Comparison of ENCODE assay signal across 16 mouse cellular contexts in genomic region chr11:33607784-33608183, GRCm38 (mm10). TPM values are rescaled to one million over a fixed set of nuclear protein-coding genes. Genes with fewer than 3 reads are reported as not detected.
DNase-seq lines count a peak whose midpoint lies in the region; ATAC-seq lines count a peak whose summit lies in the region.
"Had no signal": no experiment of that assay in that cellular context is flagged by ENCODE, and none has a peak within 500 bp of the region (broad histone marks: within the 10 kb centered on the region; RNA-seq: fewer than 3 reads in every experiment).

No protein-coding gene starts in this region.

- H3K4me2 ChIP-seq in kidney, embryonic 14.5 days (replicated peaks; ENCODE audit: low read depth, low read length) = no peak overlapping the region
- H3K4me2 ChIP-seq in embryonic facial prominence, embryonic 11.5 days (ENCODE audit: low read depth, low read length) = no peak overlapping the region
- H3K4me2 ChIP-seq: heart, embryonic 13.5 days; midbrain, embryonic 15.5 days had no signal

- no peaks in the 10 kb centered on the region for H3K27me3 ChIP-seq in kidney, embryonic 14.5 days (ENCODE audit: control insufficient read depth, insufficient read depth, low read length)
- no peaks in the 10 kb centered on the region for H3K27me3 ChIP-seq in embryonic facial prominence, embryonic 11.5 days (ENCODE audit: control insufficient read depth, insufficient read depth, low read length)
- H3K27me3 ChIP-seq: midbrain, embryonic 15.5 days had no signal

- H3K9me3 ChIP-seq in kidney, embryonic 14.5 days (ENCODE audit: control insufficient read depth, low read length) = no peaks in the 10 kb centered on the region
- no peaks in the 10 kb centered on the region for H3K9me3 ChIP-seq in embryonic facial prominence, embryonic 11.5 days (replicated peaks; ENCODE audit: control insufficient read depth, low read length)
- H3K9me3 ChIP-seq: heart, embryonic 13.5 days; midbrain, embryonic 15.5 days had no signal

- no peak for DNase-seq in kidney, postnatal 14 days
- peak; percentile 49 for DNase-seq in ZHBTc4 (ENCODE audit: low read depth, low spot score)
- DNase-seq in embryonic facial prominence, embryonic 11.5 days (ENCODE audit: low spot score) = peak; percentile 15
- peak; percentile 74 for DNase-seq in mesoderm, embryonic 11.5 days (ENCODE audit: low read depth, low spot score)
- DNase-seq in urinary bladder, postnatal 10 days (ENCODE audit: low spot score) = no peak
- DNase-seq in spleen, adult 12 weeks (ENCODE audit: low spot score) = no peak
- DNase-seq in ovary, adult 18-20 months (ENCODE audit: low spot score) = no peak
- DNase-seq: cerebellum, adult 2 months; lung, adult 2 months; right cerebral cortex, postnatal 4 days had no signal

- no peak overlapping the region for H3K9ac ChIP-seq in kidney, embryonic 14.5 days (ENCODE audit: low read depth, low read length)
- H3K9ac ChIP-seq in embryonic facial prominence, embryonic 11.5 days (replicated peaks; ENCODE audit: low read length) = no peak overlapping the region
- H3K9ac ChIP-seq: heart, embryonic 13.5 days; midbrain, embryonic 15.5 days had no signal

- WGBS in kidney, embryonic 14.5 days = 6% methylated on average over 3 of the region's 3 CpGs
- WGBS in embryonic facial prominence, embryonic 11.5 days = 12% methylated on average over 3 of the region's 3 CpGs

- H3K4me3 ChIP-seq in kidney, embryonic 14.5 days (ENCODE audit: low read length) = no peak overlapping the region
- no peak overlapping the region for H3K4me3 ChIP-seq in embryonic facial prominence, embryonic 11.5 days (ENCODE audit: low read depth, low read length)
- H3K4me3 ChIP-seq: heart, embryonic 13.5 days; layer of hippocampus, adult 2 months; midbrain, embryonic 15.5 days had no signal

- peak; percentile 92 for ATAC-seq in kidney, embryonic 14.5 days (ENCODE audit: low FRiP score, low TSS enrichment)
- ATAC-seq in embryonic facial prominence, embryonic 11.5 days (replicated peaks; ENCODE audit: insufficient number of reproducible peaks, low FRiP score, low TSS enrichment, low read depth) = peak; percentile 80
- ATAC-seq: midbrain, embryonic 15.5 days had no signal

- H3K36me3 ChIP-seq in kidney, embryonic 14.5 days (ENCODE audit: control insufficient read depth, insufficient read depth, low read length) = no peaks in the 10 kb centered on the region
- H3K36me3 ChIP-seq in embryonic facial prominence, embryonic 11.5 days (replicated peaks; ENCODE audit: control insufficient read depth, insufficient read depth, low read depth, low read length) = no peaks in the 10 kb centered on the region
- H3K36me3 ChIP-seq: heart, embryonic 13.5 days; midbrain, embryonic 15.5 days had no signal

- peaks cover 6% of the 10 kb centered on the region; the same call in 1 of the 2 replicates for H3K4me1 ChIP-seq in kidney, embryonic 14.5 days (ENCODE audit: control insufficient read depth, insufficient read depth, low read length)
- H3K4me1 ChIP-seq in embryonic facial prominence, embryonic 11.5 days (ENCODE audit: control insufficient read depth, insufficient read depth, low read length) = no peaks in the 10 kb centered on the region
- H3K4me1 ChIP-seq: midbrain, embryonic 15.5 days had no signal

- H3K27ac ChIP-seq in kidney, embryonic 14.5 days (ENCODE audit: low read depth, low read length) = 0 out of 2 replicates have a peak overlapping the region, but pooled peaks have one; percentile 30
- no peak overlapping the region for H3K27ac ChIP-seq in embryonic facial prominence, embryonic 11.5 days (replicated peaks; ENCODE audit: low read depth, low read length)
- H3K27ac ChIP-seq: heart, embryonic 13.5 days; layer of hippocampus, adult 2 months; midbrain, embryonic 15.5 days had no signal

RNA-seq across cellular contexts. Expression of gene D130052B06Rik, which starts 8.7 kb away (rescaled TPM):
- not detected in 2 replicates for polyA plus RNA-seq in kidney, embryonic 14.5 days (2014; fragmentation: Nextera tagmentation; extraction: Ambion mirVana)
- polyA plus RNA-seq in embryonic facial prominence, embryonic 11.5 days (2014; fragmentation: Nextera tagmentation; extraction: Ambion mirVana) = 0.08 and 0.11 TPM in 2 replicates
- polyA plus RNA-seq: cerebellum, adult 2 months; heart, embryonic 13.5 days; intestine, embryonic 14.5 days; lung, adult 2 months; midbrain, embryonic 15.5 days; stomach, embryonic 16.5 days had no signal

RNA-seq across cellular contexts. Expression of gene Gabrp, which starts 29.0 kb away (rescaled TPM):
- polyA plus RNA-seq in kidney, embryonic 14.5 days (2014; fragmentation: Nextera tagmentation; extraction: Ambion mirVana) = 0.67 and 0.68 TPM in 2 replicates
- polyA plus RNA-seq in embryonic facial prominence, embryonic 11.5 days (2014; fragmentation: Nextera tagmentation; extraction: Ambion mirVana) = 2.7 and 3.0 TPM in 2 replicates
- polyA plus RNA-seq: intestine, embryonic 14.5 days had no signal

Comparison
In these comparisons a context has a peak if more than half of its experiments do, and no peak if none do; other contexts are left out.
1. DNase-seq: peak in ZHBTc4 (single experiment), embryonic facial prominence, embryonic 11.5 days (single experiment) and mesoderm, embryonic 11.5 days (single experiment); none in kidney, postnatal 14 days (single experiment), urinary bladder, postnatal 10 days (single experiment), spleen, adult 12 weeks (single experiment) and ovary, adult 18-20 months (single experiment).